Mouse (Mus musculus): Measurements from ENCODE around the gene Scrt2. TPM values are rescaled to one million over a fixed set of nuclear protein-coding genes. Genes with fewer than 3 reads are reported as not detected.
A peak's percentile ranks its signal among the peaks of the same experiment; 100 is the strongest.

Gene Scrt2
- total and polyA plus RNA-seq, 3 experiments = 0.05 TPM; not detected in 2

GRCm38 (mm10) chr2:152142571-152142970 is 61.2 kb downstream of the Scrt2 start:
- no peak overlapping the region for H3K4me3 ChIP-seq (ENCODE audit: low read depth, low read length)
- ATAC-seq (ENCODE audit: extremely low read depth, insufficient number of reproducible peaks, low FRiP score, poor library complexity, severe bottlenecking) (no peak), DNase-seq (ENCODE audit: low spot score) (no peak)
- no peaks in the 10 kb centered on the region for H3K36me3 ChIP-seq (replicated peaks)
- TF ChIP-seq GATA1 (IDR thresholded peaks at IDR 0.05; ENCODE audit: borderline replicate concordance, low read length) (no peak), TAL1 (conservative IDR thresholded peaks at IDR 0.05; ENCODE audit: low read depth, low read length) (no peak), POLR2AphosphoS5 (IDR thresholded peaks at IDR 0.05; ENCODE audit: insufficient replicate concordance, low read depth, low read length) (no peak), CTCF (IDR thresholded peaks at IDR 0.05; ENCODE audit: low read depth, low read length) (no peak), GATA2 (IDR thresholded peaks at IDR 0.05; ENCODE audit: borderline replicate concordance, low read depth, low read length) (no peak)
- peaks cover 5% of the 10 kb centered on the region; the same call in 1 of the 2 replicates for H3K9me3 ChIP-seq (replicated peaks)
- H3K4me1 ChIP-seq (ENCODE audit: insufficient read depth, low read depth, low read length) = peaks cover 4% of the 10 kb centered on the region; the same call in 1 of the 2 replicates
- H3K27me3 ChIP-seq (ENCODE audit: insufficient read depth, low read length) = peaks cover 18% of the 10 kb centered on the region

- ATAC-seq (ENCODE audit: extremely low read depth, insufficient number of reproducible peaks, low FRiP score, poor library complexity, severe bottlenecking) (no peak), DNase-seq (ENCODE audit: low spot score) (no peak)
- TF ChIP-seq GATA1 (IDR thresholded peaks at IDR 0.05; ENCODE audit: borderline replicate concordance, low read length) = no peak
- TF ChIP-seq CTCF (IDR thresholded peaks at IDR 0.05; ENCODE audit: low read depth, low read length) = no peak
- no peak for TF ChIP-seq POLR2AphosphoS5 (IDR thresholded peaks at IDR 0.05; ENCODE audit: insufficient replicate concordance, low read depth, low read length)
- TF ChIP-seq TAL1 (conservative IDR thresholded peaks at IDR 0.05; ENCODE audit: low read depth, low read length) = no peak
- TF ChIP-seq GATA2 (IDR thresholded peaks at IDR 0.05; ENCODE audit: borderline replicate concordance, low read depth, low read length) = no peak
- peak within 1 kb of the TSS; percentile 15; the same call in 1 of the 2 replicates for H3K4me3 ChIP-seq (ENCODE audit: low read depth, low read length)
- H3K27me3 ChIP-seq (ENCODE audit: insufficient read depth, low read length) = peaks cover 21% of the 10 kb centered on the region
- H3K4me1 ChIP-seq (ENCODE audit: insufficient read depth, low read depth, low read length) = peaks cover 4% of the 10 kb centered on the region; the same call in 1 of the 2 replicates
- H3K36me3 ChIP-seq (replicated peaks) = no peaks in the 10 kb centered on the region
- H3K9me3 ChIP-seq (replicated peaks) = peaks cover 5% of the 10 kb centered on the region; the same call in 1 of the 2 replicates
Observed at GRCm38 (mm10) chr2:152143279-152144157, 62.2 kb downstream of the Scrt2 start, which contains the start of gene Tcf15. TSS of gene Tcf15 (plus strand) at chr2:152143561.

- Histone ChIP-seq H3K4me3 (ENCODE audit: low read depth, low read length) (no peak overlapping the region), H3K4me1 (ENCODE audit: insufficient read depth, low read depth, low read length) (peaks cover 4% of the 10 kb centered on the region; the same call in 1 of the 2 replicates), H3K36me3 (replicated peaks) (no peaks in the 10 kb centered on the region), H3K27me3 (ENCODE audit: insufficient read depth, low read length) (peaks cover 21% of the 10 kb centered on the region), H3K9me3 (replicated peaks) (peaks cover 5% of the 10 kb centered on the region; the same call in 1 of the 2 replicates)
- ATAC-seq (ENCODE audit: extremely low read depth, insufficient number of reproducible peaks, low FRiP score, poor library complexity, severe bottlenecking) = no peak
- TF ChIP-seq POLR2AphosphoS5 (IDR thresholded peaks at IDR 0.05; ENCODE audit: insufficient replicate concordance, low read depth, low read length) = no peak
- TF ChIP-seq GATA1 (IDR thresholded peaks at IDR 0.05; ENCODE audit: borderline replicate concordance, low read length) = no peak
- TF ChIP-seq CTCF (IDR thresholded peaks at IDR 0.05; ENCODE audit: low read depth, low read length) = no peak
- TF ChIP-seq TAL1 (conservative IDR thresholded peaks at IDR 0.05; ENCODE audit: low read depth, low read length) = no peak
- TF ChIP-seq GATA2 (IDR thresholded peaks at IDR 0.05; ENCODE audit: borderline replicate concordance, low read depth, low read length) = no peak
- no peak for DNase-seq (ENCODE audit: low spot score)
Observed at GRCm38 (mm10) chr2:152144158-152144450, 62.8 kb downstream of the Scrt2 start.

GRCm38 (mm10) chr2:152144501-152144900 is 63.2 kb downstream of the Scrt2 start:
- H3K4me3 ChIP-seq (ENCODE audit: low read depth, low read length) = no peak overlapping the region
- H3K36me3 ChIP-seq (replicated peaks) = no peaks in the 10 kb centered on the region
- no peak for ATAC-seq (ENCODE audit: extremely low read depth, insufficient number of reproducible peaks, low FRiP score, poor library complexity, severe bottlenecking)
- DNase-seq (ENCODE audit: low spot score) = no peak
- peaks cover 5% of the 10 kb centered on the region; the same call in 1 of the 2 replicates for H3K9me3 ChIP-seq (replicated peaks)
- TF ChIP-seq GATA1 (IDR thresholded peaks at IDR 0.05; ENCODE audit: borderline replicate concordance, low read length) (no peak), TAL1 (conservative IDR thresholded peaks at IDR 0.05; ENCODE audit: low read depth, low read length) (no peak), CTCF (IDR thresholded peaks at IDR 0.05; ENCODE audit: low read depth, low read length) (no peak), POLR2AphosphoS5 (IDR thresholded peaks at IDR 0.05; ENCODE audit: insufficient replicate concordance, low read depth, low read length) (no peak), GATA2 (IDR thresholded peaks at IDR 0.05; ENCODE audit: borderline replicate concordance, low read depth, low read length) (no peak)
- H3K27me3 ChIP-seq (ENCODE audit: insufficient read depth, low read length) = peaks cover 21% of the 10 kb centered on the region
- peaks cover 4% of the 10 kb centered on the region; the same call in 1 of the 2 replicates for H3K4me1 ChIP-seq (ENCODE audit: insufficient read depth, low read depth, low read length)

Other genes with a start within 250 kb of the Scrt2 start
- not detected in 2 replicates for gene Rspo4, start 238.6 kb upstream of the Scrt2 start, total RNA-seq (2014; fragmentation: Nextera tagmentation)
- 0.11 TPM in 1 of 2 replicates, not detected in the other for gene Rspo4, start 238.6 kb upstream of the Scrt2 start, total RNA-seq (2017)
- not detected in 2 replicates for gene Rspo4, start 238.6 kb upstream of the Scrt2 start, polyA plus RNA-seq (2012)
- not detected in 2 replicates for gene Angpt4, start 170.3 kb upstream of the Scrt2 start, total RNA-seq (2014; fragmentation: Nextera tagmentation)
- not detected in 2 replicates for gene Angpt4, start 170.3 kb upstream of the Scrt2 start, total RNA-seq (2017)
- gene Angpt4, start 170.3 kb upstream of the Scrt2 start, polyA plus RNA-seq (2012) = not detected in 2 replicates
- 4.1 and 5.2 TPM in 2 replicates for gene Fam110a, start 101.3 kb upstream of the Scrt2 start, total RNA-seq (2014; fragmentation: Nextera tagmentation)
- 3.4 and 3.8 TPM in 2 replicates for gene Fam110a, start 101.3 kb upstream of the Scrt2 start, total RNA-seq (2017)
- gene Fam110a, start 101.3 kb upstream of the Scrt2 start, polyA plus RNA-seq (2012) = 24.7 and 30.5 TPM in 2 replicates
- not detected in 2 replicates for gene Slc52a3, start 85.0 kb upstream of the Scrt2 start, total RNA-seq (2014; fragmentation: Nextera tagmentation)
- 0.05 TPM in 1 of 2 replicates, not detected in the other for gene Slc52a3, start 85.0 kb upstream of the Scrt2 start, total RNA-seq (2017)
- gene Slc52a3, start 85.0 kb upstream of the Scrt2 start, polyA plus RNA-seq (2012) = 0.02 TPM in 1 of 2 replicates, not detected in the other
- 2.9 and 5.5 TPM in 2 replicates for gene Srxn1, start 24.0 kb downstream of the Scrt2 start, total RNA-seq (2014; fragmentation: Nextera tagmentation)
- 17.8 and 21.0 TPM in 2 replicates for gene Srxn1, start 24.0 kb downstream of the Scrt2 start, total RNA-seq (2017)
- gene Srxn1, start 24.0 kb downstream of the Scrt2 start, polyA plus RNA-seq (2012) = 2.5 and 4.0 TPM in 2 replicates
- gene Tcf15, start 62.0 kb downstream of the Scrt2 start, total RNA-seq (2014; fragmentation: Nextera tagmentation) = not detected in 2 replicates
- not detected in 2 replicates for gene Tcf15, start 62.0 kb downstream of the Scrt2 start, total RNA-seq (2017)
- gene Tcf15, start 62.0 kb downstream of the Scrt2 start, polyA plus RNA-seq (2012) = not detected in 2 replicates
- gene Csnk2a1, start 145.3 kb downstream of the Scrt2 start, total RNA-seq (2014; fragmentation: Nextera tagmentation) = 180 and 190 TPM in 2 replicates
- 158 and 187 TPM in 2 replicates for gene Csnk2a1, start 145.3 kb downstream of the Scrt2 start, total RNA-seq (2017)
- gene Csnk2a1, start 145.3 kb downstream of the Scrt2 start, polyA plus RNA-seq (2012) = 9.8 and 16.4 TPM in 2 replicates
- 45.8 and 48.2 TPM in 2 replicates for gene Tbc1d20, start 212.3 kb downstream of the Scrt2 start, total RNA-seq (2014; fragmentation: Nextera tagmentation)
- 35.8 and 91.8 TPM in 2 replicates for gene Tbc1d20, start 212.3 kb downstream of the Scrt2 start, total RNA-seq (2017)
- gene Tbc1d20, start 212.3 kb downstream of the Scrt2 start, polyA plus RNA-seq (2012) = 13.8 and 15.7 TPM in 2 replicates